Mouse (Mus musculus) kidney, postnatal 10 days (tissue): ENCODE measurements around the gene Atmin.
A peak's percentile ranks its signal among the peaks of the same experiment; 100 is the strongest.

Experiments used
- DNase-seq: peaks from one replicate; pipeline ENCODE4 v3.0.0; 2021; ENCODE audit warnings: mixed read lengths

Atmin gene

GRCm38 (mm10) chr8:116943161-116943554 is at the start of gene Atmin:
Gene Atmin, plus strand, starts transcription at chr8:116943393.
- DNase-seq, result peak; percentile 95

DNA sequence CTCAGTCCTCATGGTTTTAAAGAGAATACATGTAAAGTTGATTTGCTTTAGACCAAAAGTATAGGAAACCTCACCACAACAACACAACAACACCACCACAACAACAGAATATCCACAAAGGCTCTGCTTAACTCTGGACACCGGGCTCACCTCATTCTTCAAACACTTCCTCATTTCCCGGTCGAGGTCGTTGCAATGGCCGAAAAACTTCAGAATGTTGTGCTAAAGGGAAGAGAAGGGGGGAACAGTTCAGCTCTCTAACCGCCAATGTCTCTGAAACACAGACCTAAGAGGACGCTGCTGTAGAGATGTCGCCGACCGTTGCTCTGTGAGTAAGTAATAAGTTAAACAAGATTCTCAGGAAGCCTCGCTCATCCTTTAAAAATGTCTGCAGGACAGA is 49.3 kb upstream of the Atmin start:
- no peak for DNase-seq

DNA sequence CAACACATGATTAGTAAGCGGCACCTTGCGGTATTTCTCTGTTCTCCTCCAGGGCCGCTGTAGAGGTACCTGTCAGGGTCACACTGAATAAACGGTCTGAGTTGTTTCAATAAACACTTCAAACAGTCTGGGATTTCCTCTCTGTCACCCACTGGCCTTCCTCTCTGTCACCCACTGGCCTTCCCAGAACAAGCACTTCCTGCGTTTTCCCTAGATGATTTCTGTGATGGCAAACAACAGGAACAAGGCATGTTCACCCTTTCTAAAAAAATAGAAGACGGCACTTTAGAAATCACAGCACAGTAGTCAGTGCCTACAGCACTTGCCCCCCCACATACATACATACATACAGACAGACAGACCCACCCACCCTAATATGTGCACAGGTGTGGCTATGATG is 47.7 kb upstream of the Atmin start:
- DNase-seq, result no peak

- DNase-seq, result no peak
These were observed 38.5 kb upstream of the Atmin start for GRCm38 (mm10) chr8:116904736-116905135.

DNA sequence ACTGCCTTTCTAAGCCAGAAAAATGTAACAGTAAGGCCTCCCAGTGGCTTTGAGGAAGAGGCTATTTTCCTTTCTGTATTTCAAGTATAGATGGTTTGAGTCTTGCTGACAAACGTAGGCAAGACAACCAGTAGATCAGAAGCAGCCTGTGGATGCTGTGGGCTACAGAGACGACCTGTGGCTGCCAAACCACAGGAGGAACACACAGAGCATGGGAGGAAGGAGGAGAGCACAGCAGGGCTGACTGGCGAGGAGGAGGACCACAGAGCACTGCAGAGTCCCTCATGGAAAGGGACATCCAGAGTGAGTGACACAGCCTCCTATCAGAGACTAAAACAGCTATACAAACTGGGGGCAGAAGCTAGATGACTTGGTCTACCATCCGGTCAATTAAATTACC is 37.9 kb upstream of the Atmin start:
- no peak for DNase-seq

GRCm38 (mm10) chr8:116905836-116906235 is 37.4 kb upstream of the Atmin start:
- no peak for DNase-seq

- DNase-seq, result no peak
These were observed 22.2 kb upstream of the Atmin start for GRCm38 (mm10) chr8:116921005-116921336.

DNA sequence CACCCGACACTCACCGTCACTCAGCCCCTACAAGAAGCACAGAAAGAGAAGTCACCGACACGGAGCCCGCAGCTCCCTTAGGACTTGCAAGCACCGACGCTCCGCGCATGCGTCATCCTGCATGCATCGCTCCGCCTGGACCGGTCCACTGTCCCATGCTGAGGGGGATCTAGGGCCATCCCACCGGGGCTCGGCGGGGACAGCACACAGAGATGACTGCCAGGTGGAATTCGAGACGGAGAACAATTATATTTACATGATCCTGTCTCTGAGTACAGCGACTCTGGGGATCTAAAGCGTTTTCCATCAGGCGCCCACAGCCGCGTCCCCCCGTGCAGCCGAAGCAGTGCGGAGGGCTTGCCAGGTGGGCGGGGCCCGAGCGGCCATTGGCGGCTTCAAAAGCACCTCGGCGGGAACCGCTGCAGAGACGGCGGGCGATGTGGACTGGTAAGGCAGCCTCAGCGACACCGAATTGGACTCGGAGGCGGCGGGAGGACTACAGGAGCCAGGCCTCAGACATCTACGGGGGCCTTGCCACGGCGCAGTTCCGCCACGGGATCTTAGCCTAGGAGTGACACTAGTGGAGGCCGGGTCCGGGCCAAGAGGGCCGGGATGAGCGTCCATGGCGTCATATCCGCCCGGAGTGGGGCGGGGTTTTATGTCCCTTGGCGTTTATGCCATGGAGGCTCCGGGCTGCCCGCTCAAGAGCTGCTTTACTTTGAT is 21.7 kb upstream of the Atmin start, which contains the start of the genes Cmc2 and Cenpn:
Gene Cmc2, minus strand, starts transcription at position 119 of the 723 bp plus-strand sequence.
Gene Cenpn, plus strand, starts transcription at position 394 of the 723 bp plus-strand sequence.
- peak; percentile 96 for DNase-seq

GRCm38 (mm10) chr8:116922060-116922757 is 21.0 kb upstream of the Atmin start:
- DNase-seq, result no peak

- DNase-seq, result no peak
These were observed 19.7 kb upstream of the Atmin start for GRCm38 (mm10) chr8:116923526-116923925.

GRCm38 (mm10) chr8:116927880-116928279 is 15.3 kb upstream of the Atmin start:
- peak; percentile 68 for DNase-seq

DNA sequence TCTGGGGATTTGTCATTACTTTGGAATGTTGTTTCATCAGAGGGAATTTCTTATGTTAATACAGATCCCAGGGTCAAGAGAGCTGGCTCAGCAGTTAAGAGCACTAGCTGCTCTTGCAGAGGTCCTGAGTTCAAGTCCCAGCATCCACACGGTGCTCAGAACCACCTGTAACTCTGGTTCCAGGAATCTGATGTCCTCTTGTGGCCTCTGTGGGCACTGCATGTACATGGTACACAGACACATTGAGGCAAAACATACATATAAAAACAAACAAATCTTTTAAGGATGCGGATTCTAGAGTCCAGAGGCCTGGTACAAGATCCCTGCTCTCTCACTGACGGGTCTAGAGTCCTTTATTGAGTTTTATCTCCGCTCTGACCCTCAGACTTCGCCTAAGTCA is 14.6 kb upstream of the Atmin start:
- no peak for DNase-seq

- no peak for DNase-seq
These were observed 8.2 kb upstream of the Atmin start for GRCm38 (mm10) chr8:116934976-116935375.

DNA sequence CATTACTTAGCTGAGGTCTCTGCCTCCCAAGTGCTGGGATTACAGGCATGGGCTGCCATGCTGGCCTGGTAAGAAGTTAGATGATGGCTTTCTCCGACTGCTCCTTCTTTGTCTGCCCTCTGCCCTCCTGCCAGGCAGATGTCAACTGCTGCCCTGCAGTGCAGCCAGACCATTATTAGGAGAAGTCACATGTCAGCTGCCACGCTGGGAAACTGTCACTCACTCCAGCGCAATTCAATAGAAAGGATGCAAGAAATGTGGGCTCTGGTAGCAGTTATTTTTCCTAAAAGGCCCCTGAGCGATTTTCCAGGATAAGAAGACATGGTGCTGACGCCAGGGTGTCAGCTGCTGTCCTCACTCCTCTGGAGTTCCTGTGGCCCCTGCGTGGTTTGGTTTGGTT is 7.7 kb upstream of the Atmin start:
- no peak for DNase-seq

- no peak for DNase-seq
These were observed 722 bp upstream of the Atmin start for GRCm38 (mm10) chr8:116942284-116943058.

DNA sequence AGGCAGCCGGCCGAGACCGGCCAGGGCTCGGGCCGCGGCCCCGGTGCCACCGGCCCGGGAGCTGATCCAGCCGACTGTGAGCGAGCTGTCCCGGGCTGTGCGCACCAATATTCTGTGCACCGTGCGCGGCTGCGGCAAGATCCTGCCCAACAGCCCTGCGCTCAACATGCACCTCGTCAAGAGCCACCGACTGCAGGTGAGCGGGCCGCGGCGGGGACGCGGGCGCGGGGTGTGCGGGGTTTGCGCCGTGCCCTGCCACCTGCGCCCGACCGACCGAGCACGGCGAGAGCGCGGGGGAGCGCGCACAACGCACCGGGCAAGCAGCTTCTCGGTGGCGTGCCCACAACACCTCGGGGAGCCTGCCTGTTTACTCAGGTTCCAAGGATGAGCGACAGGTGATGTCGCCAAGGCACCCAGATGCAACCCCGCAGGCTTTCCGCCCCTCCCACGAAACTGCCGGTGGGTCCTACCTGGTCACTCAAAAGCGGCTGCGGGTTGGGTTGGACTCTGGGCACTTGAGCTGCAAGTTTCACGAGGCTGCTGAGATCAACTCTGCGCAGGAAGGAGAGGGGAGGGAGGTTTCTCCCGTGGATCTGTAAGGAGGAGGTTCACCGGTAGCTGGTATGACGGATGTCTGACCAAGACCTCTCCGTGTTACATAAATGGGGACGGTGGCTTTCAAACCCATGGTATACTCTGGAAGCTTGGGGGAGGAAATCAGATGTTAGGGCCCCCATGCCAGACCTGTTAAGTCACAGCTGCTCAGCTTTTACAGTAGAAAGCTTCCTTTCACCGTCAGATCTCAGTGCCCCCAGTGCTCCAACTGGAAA is 577 bp downstream of the Atmin start:
- peak; percentile 54 for DNase-seq

- DNase-seq, result no peak
These were observed 1.1 kb downstream of the Atmin start for GRCm38 (mm10) chr8:116944385-116944696.

DNA sequence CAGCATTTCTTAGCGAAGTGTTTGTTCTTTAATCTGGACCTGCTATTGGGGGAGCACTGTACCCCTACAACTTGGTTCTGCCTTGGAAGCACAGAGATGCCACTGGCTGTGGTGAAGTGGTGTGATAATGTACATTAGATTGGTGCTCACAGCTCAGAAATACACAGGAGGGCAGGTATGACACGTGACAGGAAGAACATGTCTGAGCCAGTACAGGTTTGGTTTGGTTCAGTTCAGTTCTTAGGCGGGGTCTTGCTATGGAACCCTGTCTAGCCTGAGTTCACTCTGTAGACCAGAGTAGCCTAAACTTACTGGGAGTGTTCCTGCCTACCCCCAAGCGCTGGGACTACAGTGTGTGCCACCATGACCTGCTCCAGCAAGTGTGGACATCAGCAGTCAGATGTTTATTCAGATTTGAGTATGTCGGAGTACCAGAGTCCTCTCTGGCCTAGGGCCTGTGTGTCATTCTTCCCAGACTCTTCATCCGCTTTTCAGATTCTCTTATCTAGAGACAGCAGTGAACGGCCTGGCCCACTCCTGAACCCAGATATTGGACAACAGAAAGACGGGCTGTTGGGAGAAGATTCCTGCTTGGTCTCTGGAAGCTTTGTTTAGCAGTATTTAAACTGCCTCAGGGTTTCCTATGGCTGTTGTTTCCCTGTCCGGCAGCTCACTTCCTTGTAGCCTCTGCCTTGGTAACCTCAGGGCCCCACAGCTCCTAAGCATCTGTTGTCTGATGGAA is 2.1 kb downstream of the Atmin start:
- DNase-seq, result no peak

DNA sequence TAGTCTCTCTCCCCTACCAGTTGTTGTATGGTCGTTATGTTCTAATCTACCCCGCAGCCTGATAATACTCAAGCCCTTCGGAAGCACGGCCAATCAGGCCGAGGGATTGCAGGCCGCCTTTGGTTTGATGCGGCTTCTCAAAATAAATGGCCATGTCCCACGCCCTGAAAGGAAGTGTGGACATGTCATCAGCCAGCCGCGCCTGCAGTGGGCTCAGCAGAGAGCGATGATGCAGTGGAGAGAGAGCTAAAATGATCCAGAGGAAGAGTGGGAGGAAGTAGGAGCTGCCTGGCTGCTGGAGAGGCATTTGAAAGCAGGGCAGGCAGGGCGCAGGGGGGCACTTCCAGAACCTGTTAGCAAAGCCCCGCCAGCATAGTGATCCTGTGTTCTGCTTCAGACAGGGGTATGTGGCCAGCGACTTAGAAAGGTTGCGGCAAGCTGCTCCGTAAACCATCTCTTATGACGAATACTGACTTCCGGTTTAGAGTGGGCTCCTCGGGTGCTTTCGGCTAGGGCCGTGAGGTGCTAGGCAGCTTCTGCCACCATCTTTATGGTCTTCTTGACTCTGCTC is 3.2 kb downstream of the Atmin start:
- peak; percentile 28 for DNase-seq

- DNase-seq, result peak; percentile 24
These were observed 3.7 kb downstream of the Atmin start for GRCm38 (mm10) chr8:116946851-116947250.

DNA sequence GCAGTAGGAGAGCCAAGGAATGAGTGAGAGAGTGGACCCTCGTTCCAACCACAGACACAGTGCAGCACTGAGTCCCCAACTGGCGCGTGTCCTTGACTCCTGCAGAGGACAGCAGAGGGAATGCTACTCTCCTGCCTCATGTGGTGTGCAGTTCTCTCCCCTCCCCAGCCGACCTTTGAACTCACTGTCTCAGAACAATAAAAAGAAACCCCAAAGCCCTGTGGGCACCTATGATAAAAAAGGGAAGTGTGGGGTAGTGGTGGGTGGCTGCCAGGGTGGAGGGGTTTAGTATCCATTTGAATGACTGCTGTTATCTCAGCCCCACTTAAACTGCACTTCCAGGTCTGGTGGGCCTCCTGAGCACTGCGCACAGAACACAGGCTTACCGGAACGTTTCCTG is 4.4 kb downstream of the Atmin start:
- no peak for DNase-seq

- peak; percentile 61 for DNase-seq
These were observed 8.2 kb downstream of the Atmin start for GRCm38 (mm10) chr8:116951369-116951768.
